Mouse (Mus musculus) MEL (cell line): Measurements from ENCODE around the gene Tspoap1. TPM values are rescaled to one million over a fixed set of nuclear protein-coding genes. Genes with fewer than 3 reads are reported as not detected.

Source experiments
- DNase-seq: peaks from one replicate; pipeline ENCODE4 v3.0.0; 2011; ENCODE audit warnings: low read depth, low spot score
- H3K27ac ChIP-seq: 2 replicates; pipeline ENCODE4 v1.5.1; 2012; ENCODE audit warnings: low read depth, mild to moderate bottlenecking, control low read depth, low read length, moderate library complexity; ENCODE audit not compliant: control insufficient read depth
- H3K27me3 ChIP-seq, 2 experiments: fragments of 150-350 bp in 1 of 2; sonication (generic) in 1 of 2; 2 replicates each; pipeline ENCODE4 v1.6.1; 2012; ENCODE audit warnings: low read length in 2 of 2, mild to moderate bottlenecking in 2 of 2, improper control_type of control experiment in 1 of 2, moderate library complexity in 1 of 2; ENCODE audit not compliant: insufficient read depth in 2 of 2, control insufficient read depth in 1 of 2
- H3K36me3 ChIP-seq, 2 experiments: 2 replicates each; pipeline ENCODE4 v1.6.1; 2012 to 2014; ENCODE audit warnings: low read length in 2 of 2, improper control_type of control experiment in 1 of 2, inconsistent platforms in 1 of 2, mild to moderate bottlenecking in 1 of 2; ENCODE audit not compliant: insufficient read depth in 2 of 2, control insufficient read depth in 1 of 2
- H3K4me1 ChIP-seq, 2 experiments: fragments of 150-350 bp in 1 of 2; sonication (generic) in 1 of 2; 2 replicates each; pipeline ENCODE4 v1.6.1; 2012; ENCODE audit warnings: low read length in 2 of 2, improper control_type of control experiment in 1 of 2, mild to moderate bottlenecking in 1 of 2; ENCODE audit not compliant: insufficient read depth in 2 of 2, control insufficient read depth in 1 of 2
- H3K4me3 ChIP-seq, 2 experiments: fragments of 150-350 bp in 1 of 2; sonication (generic) in 1 of 2; 2 replicates each; pipeline ENCODE4 v1.5.1; 2012; ENCODE audit warnings: low read depth in 2 of 2, low read length in 2 of 2, mild to moderate bottlenecking in 2 of 2, moderate library complexity in 2 of 2, control low read depth in 1 of 2, improper control_type of control experiment in 1 of 2; ENCODE audit not compliant: control insufficient read depth in 1 of 2, insufficient read depth in 1 of 2
- H3K79me2 ChIP-seq: 2 replicates; pipeline ENCODE4 v1.6.1; 2012; ENCODE audit warnings: mild to moderate bottlenecking, low read length, moderate library complexity; ENCODE audit not compliant: control insufficient read depth, poor library complexity, insufficient read depth
- H3K9ac ChIP-seq: 2 replicates; pipeline ENCODE4 v1.6.1; 2012; ENCODE audit warnings: low read depth, mild to moderate bottlenecking, control low read depth, low read length, moderate library complexity; ENCODE audit not compliant: control insufficient read depth, poor library complexity, severe bottlenecking
- H3K9me3 ChIP-seq: fragments of 150-350 bp; sonication (generic); replicated peaks from 2 replicates; pipeline ENCODE4 v1.6.1; 2012; ENCODE audit warnings: mild to moderate bottlenecking, low read length, improper control_type of control experiment, moderate library complexity; ENCODE audit not compliant: insufficient read depth
- CHD1 ChIP-seq: IDR thresholded peaks from 2 replicates; pipeline ENCODE4 v1.6.1; 2012; ENCODE audit warnings: low read depth, mild to moderate bottlenecking, inconsistent platforms, low read length, improper control_type of control experiment
- CHD2 ChIP-seq: IDR thresholded peaks from 2 replicates; pipeline ENCODE4 v1.6.1; 2011; ENCODE audit warnings: low read length, improper control_type of control experiment
- E2F4 ChIP-seq: IDR thresholded peaks from 2 replicates; pipeline ENCODE4 v1.6.1; 2011; ENCODE audit warnings: low read depth, low read length, improper control_type of control experiment, borderline replicate concordance
- EP300 ChIP-seq, 2 experiments: IDR thresholded peaks; 2 replicates each; pipeline ENCODE4 v1.6.1; 2011; ENCODE audit warnings: improper control_type of control experiment in 2 of 2, low read length in 2 of 2, low read depth in 1 of 2, mild to moderate bottlenecking in 1 of 2
- ETS1 ChIP-seq: IDR thresholded peaks from 2 replicates; pipeline ENCODE4 v1.6.1; 2012; ENCODE audit warnings: low read depth, mild to moderate bottlenecking, inconsistent platforms, low read length, improper control_type of control experiment, moderate library complexity
- GABPA ChIP-seq: IDR thresholded peaks from 2 replicates; pipeline ENCODE4 v1.6.1; 2012; ENCODE audit warnings: low read depth, mild to moderate bottlenecking, inconsistent platforms, low read length, improper control_type of control experiment, moderate library complexity
- GATA1 ChIP-seq: IDR thresholded peaks from 2 replicates; pipeline ENCODE4 v1.6.1; 2011; ENCODE audit warnings: low read depth, low read length, improper control_type of control experiment
- HCFC1 ChIP-seq: IDR thresholded peaks from 2 replicates; pipeline ENCODE4 v1.6.1; 2012; ENCODE audit warnings: low read depth, mild to moderate bottlenecking, inconsistent platforms, low read length, improper control_type of control experiment, moderate library complexity
- KAT2A ChIP-seq: conservative IDR thresholded peaks from 2 replicates; pipeline ENCODE4 v1.6.1; 2012; ENCODE audit warnings: low read depth, low read length, improper control_type of control experiment, inconsistent platforms
- MAZ ChIP-seq: IDR thresholded peaks from 2 replicates; pipeline ENCODE4 v1.6.1; 2012; ENCODE audit warnings: low read depth, mild to moderate bottlenecking, inconsistent platforms, low read length, improper control_type of control experiment
- MEF2A ChIP-seq: IDR thresholded peaks from 2 replicates; pipeline ENCODE4 v1.6.1; 2014; ENCODE audit warnings: low read depth, mild to moderate bottlenecking, inconsistent platforms, low read length, improper control_type of control experiment; ENCODE audit not compliant: poor library complexity, insufficient replicate concordance, severe bottlenecking; ENCODE audit errors: extremely low read depth
- MXI1 ChIP-seq: IDR thresholded peaks from 2 replicates; pipeline ENCODE4 v1.6.1; 2011; ENCODE audit warnings: mild to moderate bottlenecking, low read depth, low read length, improper control_type of control experiment
- MYB ChIP-seq: IDR thresholded peaks from 2 replicates; pipeline ENCODE4 v1.6.1; 2011; ENCODE audit warnings: mild to moderate bottlenecking, low read depth, low read length, improper control_type of control experiment
- NELFE ChIP-seq: IDR thresholded peaks from 2 replicates; pipeline ENCODE4 v1.6.1; 2011; ENCODE audit warnings: low read depth, low read length, improper control_type of control experiment
- POLR2A ChIP-seq, 2 experiments: IDR thresholded peaks; 2 replicates each; pipeline ENCODE4 v1.6.1; 2011 to 2012; ENCODE audit warnings: low read length in 2 of 2, mild to moderate bottlenecking in 2 of 2, control low read depth in 1 of 2, improper control_type of control experiment in 1 of 2, low read depth in 1 of 2, moderate library complexity in 1 of 2; ENCODE audit not compliant: control insufficient read depth in 1 of 2, insufficient read depth in 1 of 2, poor library complexity in 1 of 2
- POLR2AphosphoS5 ChIP-seq: IDR thresholded peaks from 2 replicates; pipeline ENCODE4 v1.6.1; 2012; ENCODE audit warnings: low read depth, borderline replicate concordance, mild to moderate bottlenecking, inconsistent platforms, low read length, moderate library complexity, mixed read lengths
- RAD21 ChIP-seq: IDR thresholded peaks from 2 replicates; pipeline ENCODE4 v1.6.1; 2011; ENCODE audit warnings: mild to moderate bottlenecking, low read depth, low read length, improper control_type of control experiment
- RCOR1 ChIP-seq: IDR thresholded peaks from 2 replicates; pipeline ENCODE4 v1.6.1; 2012; ENCODE audit warnings: low read depth, mild to moderate bottlenecking, inconsistent platforms, low read length, improper control_type of control experiment
- TCF12 ChIP-seq: IDR thresholded peaks from 2 replicates; pipeline ENCODE4 v1.6.1; 2014; ENCODE audit warnings: low read depth, mild to moderate bottlenecking, inconsistent platforms, low read length, improper control_type of control experiment, moderate library complexity
- UBTF ChIP-seq: IDR thresholded peaks from 2 replicates; pipeline ENCODE4 v1.6.1; 2012; ENCODE audit warnings: low read depth, mild to moderate bottlenecking, inconsistent platforms, low read length, improper control_type of control experiment, moderate library complexity, borderline replicate concordance; ENCODE audit not compliant: insufficient read depth
- USF2 ChIP-seq, 2 experiments: IDR thresholded peaks; 2 replicates each; pipeline ENCODE4 v1.6.1; 2011 to 2012; ENCODE audit warnings: improper control_type of control experiment in 2 of 2, low read length in 2 of 2, borderline replicate concordance in 1 of 2, inconsistent platforms in 1 of 2, low read depth in 1 of 2, mild to moderate bottlenecking in 1 of 2; ENCODE audit not compliant: insufficient read depth in 1 of 2
- ZNF384 ChIP-seq: IDR thresholded peaks from 2 replicates; pipeline ENCODE4 v1.6.1; 2012; ENCODE audit warnings: low read depth, mild to moderate bottlenecking, inconsistent platforms, low read length, improper control_type of control experiment
- polyA plus RNA-seq, 2 experiments: library from polyadenylated mRNA; stranded (reverse) in 1 of 2; unstranded in 1 of 2; fragments of >175 nt in 1 of 2; fragments of >200 nt in 1 of 2; gene quantifications; 2 replicates each; pipeline versions ENCODE4 v1.2.1 to v1.2.4; 2012; ENCODE audit warnings: low replicate concordance in 2 of 2, low read depth in 1 of 2; ENCODE audit not compliant: insufficient read length in 2 of 2, insufficient read depth in 1 of 2, missing spikeins in 1 of 2
- total RNA-seq: library from RNA; depleted of rRNA; stranded (reverse); fragments of 300-350 nt; gene quantifications from 2 replicates; pipeline ENCODE4 v1.2.3, GENCODE M21; 2012; rRNA removed

Tspoap1 gene
- total RNA-seq (3.7 and 5.2 TPM in 2 replicates), polyA plus RNA-seq (1 to 10 TPM in 1 of 2 experiments, not detected in 1; 8.6 TPM)

GRCm38 (mm10) chr11:87760301-87761081, at the start of gene Tspoap1:
Gene Tspoap1 (plus strand): TSS chr11:87760541.
- H3K4me3 ChIP-seq, result no peak within 1 kb of the TSS

GRCm38 (mm10) chr11:87712188-87712587, 48.2 kb upstream of the Tspoap1 start:
- no peak overlapping the region for H3K27ac ChIP-seq
- H3K9ac ChIP-seq, result no peak overlapping the region
- no peak for TF ChIP-seq GABPA
- TF ChIP-seq RCOR1, result no peak
- TF ChIP-seq MAZ, result no peak
- TF ChIP-seq TCF12, result no peak
- no peak for TF ChIP-seq NELFE
- no peak for TF ChIP-seq KAT2A
- no peak for TF ChIP-seq POLR2A (IDR thresholded peaks at IDR 0.05; ENCODE audit: control insufficient read depth in 1 of 2, insufficient read depth in 1 of 2, low read depth in 1 of 2, low read length in 2 of 2, poor library complexity in 1 of 2)
- TF ChIP-seq ZNF384, result no peak
- no peak for TF ChIP-seq GATA1
- TF ChIP-seq CHD2, result no peak
- TF ChIP-seq USF2 (IDR thresholded peaks at IDR 0.05; ENCODE audit: borderline replicate concordance in 1 of 2, insufficient read depth in 1 of 2, low read depth in 1 of 2, low read length in 2 of 2), result no peak
- TF ChIP-seq, all 39 proteins: peak for 0
- Histone ChIP-seq H3K27me3 (no peaks in the 10 kb centered on the region), H3K36me3 (0 out of 4 replicates have a peak, but pooled peaks cover 0 to 3% of the 10 kb centered on the region in 2 experiments), H3K4me3 (no peak overlapping the region), H3K79me2 (no peaks in the 10 kb centered on the region), H3K4me1 (peaks cover 0 to 3% of the 10 kb centered on the region in 2 experiments; a peak in 1 of 4 replicates), H3K9me3 (no peaks in the 10 kb centered on the region)
- DNase-seq, result no peak

More at GRCm38 (mm10) chr11:87760301-87761081, at the start of gene Tspoap1:
- DNase-seq, result peak; percentile 86
- Histone ChIP-seq H3K36me3 (peaks cover 0 to 2% of the 10 kb centered on the region in 2 experiments; a peak in 1 of 4 replicates), H3K79me2 (peaks cover 24% of the 10 kb centered on the region), H3K27me3 (no peaks in the 10 kb centered on the region), H3K9me3 (no peaks in the 10 kb centered on the region), H3K4me1 (no peaks in the 10 kb centered on the region; a peak in 1 of 4 replicates), H3K9ac (peak within 1 kb of the TSS; percentile 34), H3K27ac (peak within 1 kb of the TSS; percentile 64)
- TF ChIP-seq NELFE, result no peak
- TF ChIP-seq MXI1, result no peak
- TF ChIP-seq GATA1, result no peak
- TF ChIP-seq UBTF, result no peak
- TF ChIP-seq HCFC1, result no peak
- peak; percentile 99 for TF ChIP-seq POLR2AphosphoS5
- TF ChIP-seq CHD1, result no peak
- no peak for TF ChIP-seq USF2 (IDR thresholded peaks at IDR 0.05; ENCODE audit: borderline replicate concordance in 1 of 2, insufficient read depth in 1 of 2, low read depth in 1 of 2, low read length in 2 of 2)
- TF ChIP-seq RCOR1, result no peak
- no peak for TF ChIP-seq CHD2
- no peak for TF ChIP-seq ETS1
- TF ChIP-seq EP300 (IDR thresholded peaks at IDR 0.05; ENCODE audit: low read depth in 1 of 2, low read length in 2 of 2), result no peak
- no peak for TF ChIP-seq MYB
- peak in 1 of 2 experiments; percentile 25; a peak in 3 of 4 replicates for TF ChIP-seq POLR2A (IDR thresholded peaks at IDR 0.05; ENCODE audit: control insufficient read depth in 1 of 2, insufficient read depth in 1 of 2, low read depth in 1 of 2, low read length in 2 of 2, poor library complexity in 1 of 2)
- no peak for TF ChIP-seq E2F4
- no peak for TF ChIP-seq MEF2A
- no peak for TF ChIP-seq RAD21
